Mouse (Mus musculus): ENCODE measurements around the gene Tenm2. TPM values are rescaled to one million over a fixed set of nuclear protein-coding genes. Genes with fewer than 3 reads are reported as not detected.

Gene Tenm2
- polyA plus RNA-seq (2012; rRNA removed), result 0.05 and 0.08 TPM in 2 replicates

DNA sequence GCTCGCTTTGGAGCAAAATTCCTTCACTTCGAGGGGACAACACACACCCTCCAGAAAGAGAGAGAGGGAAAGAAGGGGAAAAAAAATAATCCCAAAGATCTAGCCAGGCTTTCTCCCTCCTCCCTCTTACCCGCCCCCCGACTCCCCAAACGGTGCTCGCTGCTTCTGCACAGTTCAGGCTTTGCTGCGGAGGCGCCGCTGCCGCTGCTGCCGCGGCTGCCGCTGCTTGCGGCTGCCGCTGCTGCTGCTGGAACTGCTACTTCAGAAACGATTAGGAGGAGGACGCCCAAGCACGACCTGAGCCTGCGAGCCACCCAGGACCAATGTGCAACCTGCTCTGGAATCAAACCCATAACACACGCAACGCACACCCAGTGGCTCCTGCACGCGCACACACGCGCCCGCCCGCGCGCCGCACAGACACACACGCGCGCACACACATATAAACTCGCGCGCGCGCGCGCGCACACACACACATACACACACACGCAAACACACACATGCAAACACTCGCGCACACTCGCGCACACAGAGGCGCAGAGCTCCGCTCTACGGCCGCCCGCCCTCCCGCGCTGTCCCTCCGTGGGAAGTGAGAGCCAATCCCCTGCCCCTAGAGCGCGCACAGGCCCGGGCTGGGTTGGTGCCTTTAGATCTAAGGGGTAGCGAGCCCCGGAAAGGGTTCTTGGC, at the start of gene Tenm2:
Gene Tenm2, minus strand, starts transcription at position 51 of the 687 bp plus-strand sequence.

DNA sequence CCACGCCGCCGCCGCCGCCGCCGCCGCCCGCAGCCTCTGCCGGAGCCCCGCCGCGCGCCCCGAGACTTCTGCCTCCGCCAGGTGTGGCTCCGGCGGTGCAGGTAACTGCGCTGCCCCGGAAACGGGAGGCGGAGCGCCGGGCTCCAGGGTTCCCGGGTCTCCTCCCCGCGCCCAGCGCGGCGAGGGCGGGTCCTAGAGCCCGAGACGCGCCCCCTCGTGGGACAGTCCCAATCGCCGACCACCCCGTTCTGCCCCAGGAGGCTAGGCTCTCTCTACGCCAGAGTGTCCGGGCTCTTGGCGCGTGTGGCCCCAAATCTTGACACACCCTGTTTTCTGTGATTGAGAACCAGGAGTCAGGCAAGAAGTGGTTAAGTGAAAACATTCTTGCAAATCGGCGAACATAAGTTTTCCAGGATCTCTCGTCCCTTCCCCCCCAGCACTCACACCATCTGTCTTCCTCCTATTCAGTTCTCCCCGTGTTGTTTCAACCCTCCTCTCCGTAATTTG, 1255.3 kb downstream of the Tenm2 start, which contains the start of gene Wwc1:
Gene Wwc1, minus strand, starts transcription at position 117 of the 507 bp plus-strand sequence.

All from ovary, adult 2 months (tissue).